Mouse (Mus musculus): ENCODE measurements around the gene Utrn. TPM values are rescaled to one million over a fixed set of nuclear protein-coding genes. Genes with fewer than 3 reads are reported as not detected.
A peak's percentile ranks its signal among the peaks of the same experiment; 100 is the strongest.

Utrn gene
- 21.9 and 23.6 TPM in 2 replicates for polyA plus RNA-seq (2015; fragmentation: Nextera tagmentation; extraction: Ambion mirVana)

GRCm38 (mm10) chr10:12869029-12869671 is at the start of gene Utrn:
Gene Utrn (minus strand): TSS chr10:12869365.
- under 1% methylated on average over 75 of the region's 77 CpGs for WGBS
- H3K9me3 ChIP-seq, result no peaks in the 10 kb centered on the region

GRCm38 (mm10) chr10:12917626-12918025 is 48.5 kb upstream of the Utrn start:
- Histone ChIP-seq H3K4me1 (replicated peaks) (no peaks in the 10 kb centered on the region), H3K27ac (no peak overlapping the region), H3K36me3 (no peaks in the 10 kb centered on the region), H3K9ac (replicated peaks) (no peak overlapping the region), H3K4me2 (replicated peaks) (no peak overlapping the region), H3K9me3 (no peaks in the 10 kb centered on the region), H3K4me3 (replicated peaks) (no peak overlapping the region), H3K27me3 (no peaks in the 10 kb centered on the region)
- 29% methylated on average over 1 of the region's 1 CpGs for WGBS
- ATAC-seq, result no peak

More at GRCm38 (mm10) chr10:12869029-12869671, at the start of gene Utrn:
- H3K9ac ChIP-seq (replicated peaks), result peak within 1 kb of the TSS; percentile 71
- H3K27ac ChIP-seq, result peak within 1 kb of the TSS; percentile 51
- no peaks in the 10 kb centered on the region for H3K36me3 ChIP-seq
- H3K4me2 ChIP-seq (replicated peaks), result peak within 1 kb of the TSS; percentile 95
- peaks cover 12% of the 10 kb centered on the region; the same call in 1 of the 2 replicates for H3K27me3 ChIP-seq
- peak within 1 kb of the TSS; percentile 72 for H3K4me3 ChIP-seq (replicated peaks)
- H3K4me1 ChIP-seq (replicated peaks), result peaks cover 23% of the 10 kb centered on the region
- ATAC-seq, result peak; percentile 88

GRCm38 (mm10) chr10:12916376-12916775 is 47.2 kb upstream of the Utrn start:
- Histone ChIP-seq H3K27ac (no peak overlapping the region), H3K36me3 (no peaks in the 10 kb centered on the region), H3K9ac (replicated peaks) (no peak overlapping the region), H3K4me1 (replicated peaks) (no peaks in the 10 kb centered on the region), H3K9me3 (no peaks in the 10 kb centered on the region), H3K4me3 (replicated peaks) (no peak overlapping the region), H3K4me2 (replicated peaks) (no peak overlapping the region), H3K27me3 (no peaks in the 10 kb centered on the region)
- ATAC-seq, result no peak
- WGBS, result 95% methylated on average over 6 of the region's 6 CpGs

- Histone ChIP-seq H3K36me3 (no peaks in the 10 kb centered on the region), H3K9ac (replicated peaks) (no peak overlapping the region), H3K9me3 (no peaks in the 10 kb centered on the region), H3K4me1 (replicated peaks) (no peaks in the 10 kb centered on the region), H3K27ac (no peak overlapping the region), H3K27me3 (no peaks in the 10 kb centered on the region), H3K4me2 (replicated peaks) (no peak overlapping the region), H3K4me3 (replicated peaks) (no peak overlapping the region)
- no peak for ATAC-seq
- WGBS, result 88% methylated on average over 7 of the region's 7 CpGs
Measured at GRCm38 (mm10) chr10:12915826-12916225, 46.7 kb upstream of the Utrn start.

- ATAC-seq, result no peak
- Histone ChIP-seq H3K9me3 (no peaks in the 10 kb centered on the region), H3K27me3 (no peaks in the 10 kb centered on the region), H3K4me1 (replicated peaks) (no peaks in the 10 kb centered on the region), H3K9ac (replicated peaks) (no peak overlapping the region), H3K36me3 (no peaks in the 10 kb centered on the region), H3K4me2 (replicated peaks) (no peak overlapping the region), H3K27ac (no peak overlapping the region), H3K4me3 (replicated peaks) (no peak overlapping the region)
- WGBS, result 100% methylated on average over 1 of the region's 1 CpGs
Measured at GRCm38 (mm10) chr10:12914203-12914602, 45.0 kb upstream of the Utrn start.

- H3K27ac ChIP-seq, result no peak overlapping the region
- H3K4me3 ChIP-seq (replicated peaks), result no peak overlapping the region
- no peak overlapping the region for H3K9ac ChIP-seq (replicated peaks)
- no peaks in the 10 kb centered on the region for H3K27me3 ChIP-seq
- H3K36me3 ChIP-seq, result no peaks in the 10 kb centered on the region
- ATAC-seq, result peak; percentile 37; the same call in 1 of the 2 replicates
- no peaks in the 10 kb centered on the region for H3K9me3 ChIP-seq
- H3K4me2 ChIP-seq (replicated peaks), result no peak overlapping the region
- no peaks in the 10 kb centered on the region for H3K4me1 ChIP-seq (replicated peaks)
- WGBS, result 69% methylated on average over 11 of the region's 11 CpGs
Measured at GRCm38 (mm10) chr10:12911981-12912530, 42.9 kb upstream of the Utrn start.

GRCm38 (mm10) chr10:12911451-12911850 is 42.3 kb upstream of the Utrn start:
- no peaks in the 10 kb centered on the region for H3K36me3 ChIP-seq
- H3K4me1 ChIP-seq (replicated peaks), result no peaks in the 10 kb centered on the region
- no peak for ATAC-seq
- 91% methylated on average over 13 of the region's 13 CpGs for WGBS
- H3K9ac ChIP-seq (replicated peaks), result no peak overlapping the region
- H3K4me2 ChIP-seq (replicated peaks), result no peak overlapping the region
- no peak overlapping the region for H3K4me3 ChIP-seq (replicated peaks)
- no peaks in the 10 kb centered on the region for H3K27me3 ChIP-seq
- no peak overlapping the region for H3K27ac ChIP-seq
- no peaks in the 10 kb centered on the region for H3K9me3 ChIP-seq

- H3K9ac ChIP-seq (replicated peaks), result no peak overlapping the region
- H3K4me1 ChIP-seq (replicated peaks), result no peaks in the 10 kb centered on the region
- ATAC-seq, result no peak
- WGBS, result 87% methylated on average over 2 of the region's 2 CpGs
- no peak overlapping the region for H3K4me3 ChIP-seq (replicated peaks)
- no peak overlapping the region for H3K4me2 ChIP-seq (replicated peaks)
- no peaks in the 10 kb centered on the region for H3K9me3 ChIP-seq
- no peaks in the 10 kb centered on the region for H3K36me3 ChIP-seq
- no peak overlapping the region for H3K27ac ChIP-seq
- H3K27me3 ChIP-seq, result no peaks in the 10 kb centered on the region
Measured at GRCm38 (mm10) chr10:12909891-12910290, 40.7 kb upstream of the Utrn start.

- Histone ChIP-seq H3K36me3 (no peaks in the 10 kb centered on the region), H3K27me3 (no peaks in the 10 kb centered on the region), H3K4me2 (replicated peaks) (no peak overlapping the region), H3K27ac (no peak overlapping the region), H3K9me3 (no peaks in the 10 kb centered on the region), H3K4me1 (replicated peaks) (no peaks in the 10 kb centered on the region), H3K9ac (replicated peaks) (no peak overlapping the region), H3K4me3 (replicated peaks) (no peak overlapping the region)
- WGBS, result 24% methylated on average over 1 of the region's 1 CpGs
- no peak for ATAC-seq
Measured at GRCm38 (mm10) chr10:12909179-12909578, 40.0 kb upstream of the Utrn start.

- H3K4me2 ChIP-seq (replicated peaks), result no peak overlapping the region
- H3K9ac ChIP-seq (replicated peaks), result no peak overlapping the region
- no peaks in the 10 kb centered on the region for H3K27me3 ChIP-seq
- 82% methylated on average over 5 of the region's 5 CpGs for WGBS
- H3K9me3 ChIP-seq, result no peaks in the 10 kb centered on the region
- no peak overlapping the region for H3K4me3 ChIP-seq (replicated peaks)
- no peaks in the 10 kb centered on the region for H3K36me3 ChIP-seq
- ATAC-seq, result peak; percentile 48; the same call in 1 of the 2 replicates
- no peaks in the 10 kb centered on the region for H3K4me1 ChIP-seq (replicated peaks)
- no peak overlapping the region for H3K27ac ChIP-seq
Measured at GRCm38 (mm10) chr10:12904140-12904528, 35.0 kb upstream of the Utrn start.

- no peak overlapping the region for H3K4me2 ChIP-seq (replicated peaks)
- no peak overlapping the region for H3K9ac ChIP-seq (replicated peaks)
- no peaks in the 10 kb centered on the region for H3K9me3 ChIP-seq
- H3K4me1 ChIP-seq (replicated peaks), result no peaks in the 10 kb centered on the region
- ATAC-seq, result no peak
- no peak overlapping the region for H3K4me3 ChIP-seq (replicated peaks)
- H3K27ac ChIP-seq, result no peak overlapping the region
- H3K36me3 ChIP-seq, result no peaks in the 10 kb centered on the region
- H3K27me3 ChIP-seq, result no peaks in the 10 kb centered on the region
- WGBS, result 86% methylated on average over 5 of the region's 5 CpGs
Measured at GRCm38 (mm10) chr10:12903440-12904139, 34.4 kb upstream of the Utrn start.

- H3K9me3 ChIP-seq, result no peaks in the 10 kb centered on the region
- no peak overlapping the region for H3K27ac ChIP-seq
- 96% methylated on average over 5 of the region's 5 CpGs for WGBS
- no peak overlapping the region for H3K4me2 ChIP-seq (replicated peaks)
- H3K36me3 ChIP-seq, result no peaks in the 10 kb centered on the region
- H3K9ac ChIP-seq (replicated peaks), result no peak overlapping the region
- no peak overlapping the region for H3K4me3 ChIP-seq (replicated peaks)
- no peak for ATAC-seq
- no peaks in the 10 kb centered on the region for H3K27me3 ChIP-seq
- no peaks in the 10 kb centered on the region for H3K4me1 ChIP-seq (replicated peaks)
Measured at GRCm38 (mm10) chr10:12899901-12900300, 30.7 kb upstream of the Utrn start.

Measured in midbrain, embryonic 13.5 days (tissue).